Mouse (Mus musculus): ENCODE results near the gene P2rx5. TPM values are rescaled to one million over a fixed set of nuclear protein-coding genes. Genes with fewer than 3 reads are reported as not detected.

Gene P2rx5
- polyA plus RNA-seq, 1 experiment from 2014 or later, result 0.12 TPM

DNA sequence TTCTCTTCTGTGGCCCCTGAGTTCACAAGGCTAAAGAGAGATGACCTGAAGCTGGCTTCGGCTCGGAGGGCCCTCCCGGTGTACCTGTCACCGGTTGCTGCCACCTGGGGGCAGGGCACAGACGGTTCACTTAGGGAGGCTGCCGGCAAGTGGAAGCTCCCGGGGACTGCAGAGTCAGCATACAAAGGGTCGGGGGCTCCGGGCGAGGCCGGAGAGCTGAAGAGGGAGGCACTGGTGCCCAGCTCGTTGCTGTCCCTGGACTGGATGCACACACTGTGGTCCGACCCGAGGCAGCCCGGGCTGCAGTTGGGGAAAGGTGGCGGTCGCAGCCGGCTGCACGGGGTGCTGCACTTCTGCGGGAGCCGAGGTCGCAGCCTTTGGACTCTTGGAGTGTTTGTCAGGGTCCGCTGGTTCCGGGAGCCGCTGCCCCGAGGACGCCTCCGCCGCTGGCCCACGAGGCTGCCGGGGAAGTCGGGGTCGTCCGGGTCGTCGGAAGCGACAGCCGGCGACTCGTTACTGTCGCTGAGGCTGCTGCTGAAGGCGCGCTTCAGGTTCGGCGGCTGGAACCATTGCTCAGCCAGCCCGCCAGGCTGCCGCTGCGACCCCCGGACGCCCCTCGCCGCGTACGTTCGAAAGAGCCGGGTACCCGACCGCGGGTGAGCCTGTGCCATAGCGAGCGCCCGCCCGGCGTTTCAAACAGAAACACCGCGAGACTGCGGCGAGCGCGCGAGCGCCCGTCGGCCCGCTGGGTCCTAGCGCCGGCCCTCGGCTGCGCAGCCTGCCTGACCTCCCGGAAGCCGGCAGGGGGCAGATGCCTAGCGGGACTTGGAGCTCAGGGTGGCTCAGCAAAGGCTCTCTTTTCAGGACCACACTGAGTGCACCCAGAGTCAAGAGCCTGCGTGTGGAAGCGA lies 22.4 kb upstream of the P2rx5 start, which contains the start of gene Haspin:
TSS of gene Haspin (minus strand) at position 704 of the 911 bp plus-strand sequence.
- under 1% methylated on average over 84 of the region's 84 CpGs for WGBS
- Histone ChIP-seq H3K4me1 (replicated peaks; ENCODE audit: control insufficient read depth, insufficient read depth, low read length) (peaks cover 3% of the 10 kb centered on the region; the same call in 1 of the 2 replicates), H3K4me2 (ENCODE audit: low read depth, low read length, severe bottlenecking) (peak within 1 kb of the TSS; percentile 63), H3K4me3 (ENCODE audit: low read depth, low read length) (peak within 1 kb of the TSS; percentile 87), H3K27me3 (ENCODE audit: control insufficient read depth, insufficient read depth, low read length) (no peaks in the 10 kb centered on the region), H3K27ac (ENCODE audit: low read depth, low read length) (no peak within 1 kb of the TSS), H3K36me3 (ENCODE audit: control insufficient read depth, insufficient read depth, low read length) (peaks cover 5% of the 10 kb centered on the region; the same call in 1 of the 2 replicates), H3K9ac (ENCODE audit: low read length) (peak within 1 kb of the TSS; percentile 77), H3K9me3 (ENCODE audit: control insufficient read depth, low read length) (no peaks in the 10 kb centered on the region)
- ATAC-seq (replicated peaks; ENCODE audit: low FRiP score) (peak; percentile 94), DNase-seq (ENCODE audit: low spot score) (peak; percentile 97)

DNA sequence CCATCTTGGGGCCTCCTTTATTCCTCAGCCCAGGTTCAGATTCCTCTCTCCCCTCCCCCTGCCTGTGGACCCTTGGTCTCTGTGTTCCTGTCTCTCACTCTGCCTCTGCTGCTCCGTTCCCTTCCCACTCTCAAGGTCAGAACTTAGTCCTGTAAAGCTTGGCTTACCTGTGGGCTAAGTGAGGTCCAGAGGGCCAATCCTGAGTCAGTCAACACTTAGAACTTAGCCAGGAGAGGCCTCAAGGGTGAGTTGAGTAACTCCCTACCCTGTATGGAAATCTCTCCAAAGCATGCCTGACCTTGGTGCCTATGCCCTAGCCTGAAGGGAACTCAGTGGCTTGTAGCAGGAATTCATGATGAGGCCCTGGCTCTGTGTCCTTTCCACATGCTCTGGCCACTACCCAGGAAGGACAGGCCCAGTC lies 15.9 kb upstream of the P2rx5 start:
- Histone ChIP-seq H3K27me3 (ENCODE audit: control insufficient read depth, insufficient read depth, low read length) (no peaks in the 10 kb centered on the region), H3K27ac (ENCODE audit: low read depth, low read length) (no peak overlapping the region), H3K36me3 (ENCODE audit: control insufficient read depth, insufficient read depth, low read length) (no peaks in the 10 kb centered on the region), H3K9ac (ENCODE audit: low read length) (no peak overlapping the region), H3K4me1 (replicated peaks; ENCODE audit: control insufficient read depth, insufficient read depth, low read length) (no peaks in the 10 kb centered on the region), H3K4me2 (ENCODE audit: low read depth, low read length, severe bottlenecking) (no peak overlapping the region), H3K4me3 (ENCODE audit: low read depth, low read length) (no peak overlapping the region), H3K9me3 (ENCODE audit: control insufficient read depth, low read length) (no peaks in the 10 kb centered on the region)
- WGBS, result 82% methylated on average over 1 of the region's 1 CpGs
- no peak for DNase-seq (ENCODE audit: low spot score)
- no peak for ATAC-seq (replicated peaks; ENCODE audit: low FRiP score)

DNA sequence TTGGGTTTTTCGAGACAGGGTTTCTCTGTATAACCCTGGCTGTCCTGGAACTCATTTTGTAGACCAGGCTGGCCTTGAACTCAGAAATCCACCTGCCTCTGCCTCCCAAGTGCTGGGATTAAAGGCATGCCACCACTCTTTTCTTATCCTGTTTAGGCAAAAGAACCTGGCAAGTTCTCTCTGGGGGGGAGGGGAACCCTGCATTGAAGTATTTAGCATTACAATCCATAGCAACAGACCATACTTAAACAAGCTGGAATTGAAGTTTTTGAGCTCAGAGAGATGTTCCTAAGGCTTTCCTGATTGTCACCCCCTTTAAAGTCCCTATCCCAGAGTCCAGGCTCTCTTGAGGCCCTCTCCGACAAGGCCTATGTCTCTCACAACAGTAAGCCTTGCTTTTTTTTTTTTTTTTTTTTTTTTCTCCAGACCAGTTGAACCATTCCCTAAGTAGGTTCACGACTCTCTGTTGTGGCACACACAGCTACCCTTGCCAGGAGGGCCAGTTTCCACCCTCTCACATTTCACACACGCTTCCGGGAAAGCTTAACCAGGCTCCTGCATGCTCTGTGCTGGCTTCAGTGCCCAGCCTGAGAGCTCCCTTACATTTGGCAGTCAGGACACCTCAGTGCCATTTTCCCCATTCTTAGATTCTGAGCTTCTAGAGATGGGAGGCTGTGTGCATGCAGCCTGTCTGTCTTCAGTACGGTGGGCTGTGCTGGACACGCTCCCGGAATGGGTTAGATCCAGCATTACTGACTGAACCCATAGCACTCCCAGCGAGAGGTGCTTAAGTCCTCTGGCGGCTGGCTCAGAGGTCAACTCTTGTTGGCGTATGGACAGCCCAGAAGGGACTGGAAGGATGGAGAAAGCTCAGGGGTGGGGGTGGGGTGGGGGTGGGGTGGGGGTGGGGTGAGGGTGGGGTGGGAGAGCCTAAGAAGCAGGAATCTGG lies 13.9 kb upstream of the P2rx5 start:
- H3K9ac ChIP-seq (ENCODE audit: low read length), result no peak overlapping the region
- 56% methylated on average over 11 of the region's 11 CpGs for WGBS
- no peak overlapping the region for H3K4me2 ChIP-seq (ENCODE audit: low read depth, low read length, severe bottlenecking)
- no peaks in the 10 kb centered on the region for H3K27me3 ChIP-seq (ENCODE audit: control insufficient read depth, insufficient read depth, low read length)
- H3K27ac ChIP-seq (ENCODE audit: low read depth, low read length), result no peak overlapping the region
- ATAC-seq (replicated peaks; ENCODE audit: low FRiP score) (no peak), DNase-seq (ENCODE audit: low spot score) (no peak)
- H3K9me3 ChIP-seq (ENCODE audit: control insufficient read depth, low read length), result no peaks in the 10 kb centered on the region
- no peaks in the 10 kb centered on the region for H3K36me3 ChIP-seq (ENCODE audit: control insufficient read depth, insufficient read depth, low read length)
- H3K4me3 ChIP-seq (ENCODE audit: low read depth, low read length), result no peak overlapping the region
- no peaks in the 10 kb centered on the region for H3K4me1 ChIP-seq (replicated peaks; ENCODE audit: control insufficient read depth, insufficient read depth, low read length)

DNA sequence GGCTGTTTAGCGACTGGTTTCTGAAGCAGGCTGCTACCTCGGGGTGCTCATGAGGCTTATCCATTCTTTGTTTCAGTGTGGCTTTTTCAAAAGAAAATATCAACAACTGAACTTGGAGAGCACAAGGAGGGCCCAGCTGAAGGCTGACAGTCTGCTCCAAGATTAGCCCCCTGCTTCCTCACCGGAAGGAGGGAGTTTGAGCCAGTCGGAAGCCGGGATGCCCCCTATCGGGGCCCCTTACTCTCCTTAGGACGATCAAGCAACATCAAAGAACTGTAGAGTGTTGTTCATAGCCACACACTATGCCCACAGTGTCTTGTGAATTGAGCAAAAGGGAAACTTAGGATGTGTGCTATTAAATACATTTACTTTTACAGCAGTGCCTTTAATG lies 13.3 kb upstream of the P2rx5 start:
- H3K9me3 ChIP-seq (ENCODE audit: control insufficient read depth, low read length), result no peaks in the 10 kb centered on the region
- no peaks in the 10 kb centered on the region for H3K27me3 ChIP-seq (ENCODE audit: control insufficient read depth, insufficient read depth, low read length)
- no peak overlapping the region for H3K27ac ChIP-seq (ENCODE audit: low read depth, low read length)
- WGBS, result 56% methylated on average over 7 of the region's 7 CpGs
- DNase-seq (ENCODE audit: low spot score), result no peak
- no peaks in the 10 kb centered on the region for H3K4me1 ChIP-seq (replicated peaks; ENCODE audit: control insufficient read depth, insufficient read depth, low read length)
- H3K4me2 ChIP-seq (ENCODE audit: low read depth, low read length, severe bottlenecking), result no peak overlapping the region
- no peaks in the 10 kb centered on the region for H3K36me3 ChIP-seq (ENCODE audit: control insufficient read depth, insufficient read depth, low read length)
- no peak overlapping the region for H3K9ac ChIP-seq (ENCODE audit: low read length)
- no peak overlapping the region for H3K4me3 ChIP-seq (ENCODE audit: low read depth, low read length)
- no peak for ATAC-seq (replicated peaks; ENCODE audit: low FRiP score)

DNA sequence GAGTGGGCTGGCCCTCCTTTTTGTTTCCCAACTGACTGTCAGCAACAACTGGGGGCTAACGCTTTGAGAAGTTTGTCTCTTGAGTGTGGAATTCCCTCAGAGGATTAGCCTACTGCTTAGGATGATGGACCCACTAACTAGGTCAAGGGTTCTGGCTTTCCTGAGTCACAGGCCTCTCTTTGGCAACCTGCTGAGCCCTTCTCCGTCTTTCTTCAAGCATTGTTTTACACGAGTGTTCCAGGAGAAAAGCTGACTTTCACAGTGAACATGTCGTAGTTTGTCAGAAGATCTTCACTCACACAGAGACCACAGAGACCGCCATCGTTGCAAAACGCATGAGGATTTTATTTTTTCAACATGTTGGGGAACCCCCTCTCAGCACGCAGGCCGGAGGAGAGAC lies 12.0 kb upstream of the P2rx5 start:
- Histone ChIP-seq H3K27ac (ENCODE audit: low read depth, low read length) (no peak overlapping the region), H3K9ac (ENCODE audit: low read length) (no peak overlapping the region), H3K4me3 (ENCODE audit: low read depth, low read length) (no peak overlapping the region), H3K36me3 (ENCODE audit: control insufficient read depth, insufficient read depth, low read length) (no peaks in the 10 kb centered on the region), H3K9me3 (ENCODE audit: control insufficient read depth, low read length) (no peaks in the 10 kb centered on the region), H3K4me2 (ENCODE audit: low read depth, low read length, severe bottlenecking) (no peak overlapping the region), H3K4me1 (replicated peaks; ENCODE audit: control insufficient read depth, insufficient read depth, low read length) (no peaks in the 10 kb centered on the region), H3K27me3 (ENCODE audit: control insufficient read depth, insufficient read depth, low read length) (no peaks in the 10 kb centered on the region)
- ATAC-seq (replicated peaks; ENCODE audit: low FRiP score) (no peak), DNase-seq (ENCODE audit: low spot score) (no peak)
- WGBS, result 71% methylated on average over 9 of the region's 9 CpGs

DNA sequence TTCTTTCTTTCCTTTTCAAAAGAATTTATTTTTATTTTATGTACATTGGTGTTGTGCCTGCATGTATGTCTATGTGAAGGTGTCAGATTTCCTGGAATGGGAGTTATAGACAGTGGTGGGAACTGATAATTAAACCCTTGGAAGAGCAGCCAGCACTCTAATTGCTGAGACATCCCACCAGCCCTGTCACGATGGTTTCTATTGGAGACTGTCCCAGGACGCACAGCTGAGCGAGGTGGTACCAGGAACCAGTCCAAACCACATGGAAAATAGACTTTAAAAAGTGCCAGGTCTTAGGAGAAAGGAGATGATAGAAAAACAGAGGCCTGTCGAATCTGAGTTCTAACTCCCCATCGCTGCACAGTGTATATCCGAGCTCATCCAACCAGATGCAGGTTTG lies 5.2 kb upstream of the P2rx5 start:
- Histone ChIP-seq H3K4me2 (ENCODE audit: low read depth, low read length, severe bottlenecking) (no peak overlapping the region), H3K9ac (ENCODE audit: low read length) (no peak overlapping the region), H3K9me3 (ENCODE audit: control insufficient read depth, low read length) (no peaks in the 10 kb centered on the region), H3K27me3 (ENCODE audit: control insufficient read depth, insufficient read depth, low read length) (peaks cover 12% of the 10 kb centered on the region), H3K4me3 (ENCODE audit: low read depth, low read length) (no peak overlapping the region), H3K36me3 (ENCODE audit: control insufficient read depth, insufficient read depth, low read length) (no peaks in the 10 kb centered on the region), H3K27ac (ENCODE audit: low read depth, low read length) (no peak overlapping the region), H3K4me1 (replicated peaks; ENCODE audit: control insufficient read depth, insufficient read depth, low read length) (0 out of 2 replicates have a peak, but pooled peaks cover 3% of the 10 kb centered on the region)
- ATAC-seq (replicated peaks; ENCODE audit: low FRiP score), result no peak
- WGBS, result 80% methylated on average over 6 of the region's 6 CpGs
- no peak for DNase-seq (ENCODE audit: low spot score)

DNA sequence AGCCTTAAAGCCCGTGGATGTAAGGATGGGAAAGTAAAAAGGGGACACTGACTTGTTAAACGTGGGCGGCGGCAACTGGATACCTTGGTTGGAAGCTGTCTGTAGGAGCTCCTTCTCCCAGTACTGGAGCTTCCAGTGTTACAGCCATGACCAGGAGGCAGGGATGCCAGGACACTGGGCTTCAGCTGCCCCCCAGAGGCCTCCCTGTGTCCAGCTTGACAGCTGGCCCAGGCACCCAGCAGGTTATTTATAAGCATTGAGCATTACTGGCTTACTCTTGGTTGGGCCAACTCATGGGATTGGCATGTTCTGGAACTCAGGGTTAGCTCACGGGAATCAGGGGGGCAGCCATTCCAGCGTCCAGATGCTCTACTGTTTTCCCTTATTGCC lies 585 bp downstream of the P2rx5 start:
- Histone ChIP-seq H3K27me3 (ENCODE audit: control insufficient read depth, insufficient read depth, low read length) (peaks cover 15% of the 10 kb centered on the region), H3K36me3 (ENCODE audit: control insufficient read depth, insufficient read depth, low read length) (no peaks in the 10 kb centered on the region), H3K27ac (ENCODE audit: low read depth, low read length) (no peak overlapping the region), H3K9ac (ENCODE audit: low read length) (peak overlapping the region; percentile 2; the same call in 1 of the 2 replicates), H3K4me2 (ENCODE audit: low read depth, low read length, severe bottlenecking) (peak overlapping the region; percentile 63), H3K9me3 (ENCODE audit: control insufficient read depth, low read length) (no peaks in the 10 kb centered on the region), H3K4me1 (replicated peaks; ENCODE audit: control insufficient read depth, insufficient read depth, low read length) (0 out of 2 replicates have a peak, but pooled peaks cover 3% of the 10 kb centered on the region), H3K4me3 (ENCODE audit: low read depth, low read length) (peak overlapping the region; percentile 30)
- WGBS, result 26% methylated on average over 6 of the region's 6 CpGs
- ATAC-seq (replicated peaks; ENCODE audit: low FRiP score) (no peak), DNase-seq (ENCODE audit: low spot score) (no peak)

DNA sequence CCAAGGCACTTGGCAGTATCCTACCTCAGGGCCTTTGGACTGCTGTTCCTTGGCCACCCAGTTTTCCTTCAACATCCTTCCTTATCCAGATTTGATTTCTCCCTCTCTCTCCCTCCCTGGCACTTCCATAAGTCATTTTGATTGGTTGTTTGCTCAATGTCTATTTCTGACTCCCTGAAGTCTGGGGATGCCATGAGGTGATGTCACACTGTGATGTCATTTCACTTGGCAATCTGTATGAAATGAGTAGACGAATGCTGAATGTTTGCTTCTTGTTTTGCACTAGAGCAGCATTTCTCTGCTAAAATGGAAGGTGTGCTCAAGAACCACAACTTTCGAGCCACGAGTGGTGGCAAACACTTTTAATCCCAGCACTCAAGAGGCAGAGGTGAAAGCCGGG lies 1.4 kb downstream of the P2rx5 start:
- H3K36me3 ChIP-seq (ENCODE audit: control insufficient read depth, insufficient read depth, low read length), result no peaks in the 10 kb centered on the region
- H3K4me2 ChIP-seq (ENCODE audit: low read depth, low read length, severe bottlenecking), result no peak overlapping the region
- 89% methylated on average over 4 of the region's 4 CpGs for WGBS
- H3K4me3 ChIP-seq (ENCODE audit: low read depth, low read length), result no peak overlapping the region
- H3K27me3 ChIP-seq (ENCODE audit: control insufficient read depth, insufficient read depth, low read length), result peaks cover 15% of the 10 kb centered on the region
- H3K9ac ChIP-seq (ENCODE audit: low read length), result no peak overlapping the region
- ATAC-seq (replicated peaks; ENCODE audit: low FRiP score) (no peak), DNase-seq (ENCODE audit: low spot score) (no peak)
- H3K27ac ChIP-seq (ENCODE audit: low read depth, low read length), result no peak overlapping the region
- H3K9me3 ChIP-seq (ENCODE audit: control insufficient read depth, low read length), result no peaks in the 10 kb centered on the region
- H3K4me1 ChIP-seq (replicated peaks; ENCODE audit: control insufficient read depth, insufficient read depth, low read length), result 0 out of 2 replicates have a peak, but pooled peaks cover 3% of the 10 kb centered on the region

Measured in forebrain, embryonic 11.5 days (tissue).